Mouse (Mus musculus): Measurements from ENCODE around the gene Ccnb2.
"Not testable (repeated sequence)": the region's sequence is repeated elsewhere in the genome, so short reads cannot be mapped to it uniquely, and the experiment has no call there.

The Ccnb2 gene

GRCm38 (mm10) chr9:70421257-70422056 lies at the start of gene Ccnb2:
Ccnb2 (minus strand) TSS chr9:70421547.
- DNase-seq (ENCODE audit: low read depth, low spot score), result no peak

- DNase-seq (ENCODE audit: low read depth, low spot score), result not testable (repeated sequence)
Observed at GRCm38 (mm10) chr9:70463091-70463490, 41.7 kb upstream of the Ccnb2 start.

GRCm38 (mm10) chr9:70452371-70452770 lies 31.0 kb upstream of the Ccnb2 start:
- DNase-seq (ENCODE audit: low read depth, low spot score), result no peak

GRCm38 (mm10) chr9:70449072-70449471 lies 27.7 kb upstream of the Ccnb2 start:
- DNase-seq (ENCODE audit: low read depth, low spot score), result no peak

GRCm38 (mm10) chr9:70439959-70440358 lies 18.6 kb upstream of the Ccnb2 start:
- DNase-seq (ENCODE audit: low read depth, low spot score), result no peak

GRCm38 (mm10) chr9:70422661-70423060 lies 1.3 kb upstream of the Ccnb2 start:
- no peak for DNase-seq (ENCODE audit: low read depth, low spot score)

- DNase-seq (ENCODE audit: low read depth, low spot score), result no peak
Observed at GRCm38 (mm10) chr9:70416412-70416811, 4.9 kb downstream of the Ccnb2 start.

- no peak for DNase-seq (ENCODE audit: low read depth, low spot score)
Observed at GRCm38 (mm10) chr9:70413038-70413437, 8.3 kb downstream of the Ccnb2 start.

GRCm38 (mm10) chr9:70410668-70411067 lies 10.7 kb downstream of the Ccnb2 start:
- no peak for DNase-seq (ENCODE audit: low read depth, low spot score)

- no peak for DNase-seq (ENCODE audit: low read depth, low spot score)
Observed at GRCm38 (mm10) chr9:70409743-70410142, 11.6 kb downstream of the Ccnb2 start.

- DNase-seq (ENCODE audit: low read depth, low spot score), result no peak
Observed at GRCm38 (mm10) chr9:70408791-70409190, 12.6 kb downstream of the Ccnb2 start.

GRCm38 (mm10) chr9:70406596-70406995 lies 14.8 kb downstream of the Ccnb2 start:
- DNase-seq (ENCODE audit: low read depth, low spot score), result no peak

- DNase-seq (ENCODE audit: low read depth, low spot score), result peak; percentile 40
Observed at GRCm38 (mm10) chr9:70401937-70402539, 19.3 kb downstream of the Ccnb2 start.

GRCm38 (mm10) chr9:70396083-70396482 lies 25.3 kb downstream of the Ccnb2 start:
- no peak for DNase-seq (ENCODE audit: low read depth, low spot score)

GRCm38 (mm10) chr9:70395617-70396016 lies 25.7 kb downstream of the Ccnb2 start:
- DNase-seq (ENCODE audit: low read depth, low spot score), result no peak

GRCm38 (mm10) chr9:70392563-70392907 lies 28.8 kb downstream of the Ccnb2 start:
- no peak for DNase-seq (ENCODE audit: low read depth, low spot score)

- DNase-seq (ENCODE audit: low read depth, low spot score), result no peak
Observed at GRCm38 (mm10) chr9:70391660-70392562, 29.4 kb downstream of the Ccnb2 start.

- DNase-seq (ENCODE audit: low read depth, low spot score), result no peak
Observed at GRCm38 (mm10) chr9:70391042-70391441, 30.3 kb downstream of the Ccnb2 start.

- no peak for DNase-seq (ENCODE audit: low read depth, low spot score)
Observed at GRCm38 (mm10) chr9:70389548-70389947, 31.8 kb downstream of the Ccnb2 start.

GRCm38 (mm10) chr9:70387410-70388119 lies 33.8 kb downstream of the Ccnb2 start:
- DNase-seq (ENCODE audit: low read depth, low spot score), result no peak

GRCm38 (mm10) chr9:70384958-70385728 lies 36.2 kb downstream of the Ccnb2 start:
- DNase-seq (ENCODE audit: low read depth, low spot score), result no peak

Measured in retina, adult 2 months (tissue).